Mouse (Mus musculus): ENCODE data around the gene Eml4. TPM values are rescaled to one million over a fixed set of nuclear protein-coding genes. Genes with fewer than 3 reads are reported as not detected.

The Eml4 gene
- polyA plus RNA-seq, 2 experiments: 42.5 to 47.9 TPM

- Histone ChIP-seq H3K27me3 (ENCODE audit: control insufficient read depth, insufficient read depth, low read length) (no peaks in the 10 kb centered on the region), H3K4me2 (replicated peaks; ENCODE audit: low read depth, low read length, severe bottlenecking) (no peak overlapping the region), H3K36me3 (ENCODE audit: control insufficient read depth, insufficient read depth, low read length) (no peaks in the 10 kb centered on the region), H3K9ac (ENCODE audit: low read depth, low read length, severe bottlenecking) (no peak overlapping the region), H3K4me1 (ENCODE audit: control insufficient read depth, insufficient read depth, low read length) (no peaks in the 10 kb centered on the region), H3K4me3 (replicated peaks; ENCODE audit: low read length) (no peak overlapping the region), H3K9me3 (ENCODE audit: control insufficient read depth, low read length) (no peaks in the 10 kb centered on the region), H3K27ac (replicated peaks; ENCODE audit: low read depth, low read length) (no peak overlapping the region)
- no peak for TF ChIP-seq POLR2A (IDR thresholded peaks at IDR 0.05; ENCODE audit: borderline replicate concordance, extremely low read depth, insufficient read depth, insufficient read length)
- DNase-seq (ENCODE audit: low spot score) (no peak), ATAC-seq (ENCODE audit: low FRiP score, low read depth) (no peak)
- 87% methylated on average over 3 of the region's 3 CpGs for WGBS
These were observed 29.1 kb downstream of the Eml4 start for GRCm38 (mm10) chr17:83379791-83380190.

- Histone ChIP-seq H3K9ac (ENCODE audit: low read depth, low read length, severe bottlenecking) (no peak overlapping the region), H3K4me3 (replicated peaks; ENCODE audit: low read length) (no peak overlapping the region), H3K27ac (replicated peaks; ENCODE audit: low read depth, low read length) (no peak overlapping the region), H3K27me3 (ENCODE audit: control insufficient read depth, insufficient read depth, low read length) (no peaks in the 10 kb centered on the region), H3K4me1 (ENCODE audit: control insufficient read depth, insufficient read depth, low read length) (no peaks in the 10 kb centered on the region), H3K36me3 (ENCODE audit: control insufficient read depth, insufficient read depth, low read length) (no peaks in the 10 kb centered on the region), H3K9me3 (ENCODE audit: control insufficient read depth, low read length) (no peaks in the 10 kb centered on the region), H3K4me2 (replicated peaks; ENCODE audit: low read depth, low read length, severe bottlenecking) (no peak overlapping the region)
- ATAC-seq (ENCODE audit: low FRiP score, low read depth): no peak
- WGBS: 87% methylated on average over 5 of the region's 5 CpGs
- TF ChIP-seq POLR2A (IDR thresholded peaks at IDR 0.05; ENCODE audit: borderline replicate concordance, extremely low read depth, insufficient read depth, insufficient read length): no peak
- DNase-seq (ENCODE audit: low spot score): no peak
These were observed 32.0 kb downstream of the Eml4 start for GRCm38 (mm10) chr17:83382752-83383151.

- Histone ChIP-seq H3K4me3 (replicated peaks; ENCODE audit: low read length) (no peak overlapping the region), H3K4me1 (ENCODE audit: control insufficient read depth, insufficient read depth, low read length) (no peaks in the 10 kb centered on the region), H3K36me3 (ENCODE audit: control insufficient read depth, insufficient read depth, low read length) (no peaks in the 10 kb centered on the region), H3K9ac (ENCODE audit: low read depth, low read length, severe bottlenecking) (no peak overlapping the region), H3K27me3 (ENCODE audit: control insufficient read depth, insufficient read depth, low read length) (no peaks in the 10 kb centered on the region), H3K9me3 (ENCODE audit: control insufficient read depth, low read length) (no peaks in the 10 kb centered on the region), H3K4me2 (replicated peaks; ENCODE audit: low read depth, low read length, severe bottlenecking) (no peak overlapping the region), H3K27ac (replicated peaks; ENCODE audit: low read depth, low read length) (no peak overlapping the region)
- TF ChIP-seq POLR2A (IDR thresholded peaks at IDR 0.05; ENCODE audit: borderline replicate concordance, extremely low read depth, insufficient read depth, insufficient read length): no peak
- 95% methylated on average over 2 of the region's 2 CpGs for WGBS
- ATAC-seq (ENCODE audit: low FRiP score, low read depth) (no peak), DNase-seq (ENCODE audit: low spot score) (no peak)
These were observed 34.2 kb downstream of the Eml4 start for GRCm38 (mm10) chr17:83384981-83385380.

- WGBS: 79% methylated on average over 3 of the region's 3 CpGs
- no peak for ATAC-seq (ENCODE audit: low FRiP score, low read depth)
These were observed 36.4 kb downstream of the Eml4 start for GRCm38 (mm10) chr17:83387161-83387560.

GRCm38 (mm10) chr17:83394013-83394412 lies 43.3 kb downstream of the Eml4 start:
- Histone ChIP-seq H3K9ac (ENCODE audit: low read depth, low read length, severe bottlenecking) (no peak overlapping the region), H3K27me3 (ENCODE audit: control insufficient read depth, insufficient read depth, low read length) (no peaks in the 10 kb centered on the region), H3K27ac (replicated peaks; ENCODE audit: low read depth, low read length) (no peak overlapping the region), H3K4me2 (replicated peaks; ENCODE audit: low read depth, low read length, severe bottlenecking) (no peak overlapping the region), H3K9me3 (ENCODE audit: control insufficient read depth, low read length) (no peaks in the 10 kb centered on the region), H3K4me1 (ENCODE audit: control insufficient read depth, insufficient read depth, low read length) (no peaks in the 10 kb centered on the region; the same call in 1 of the 2 replicates), H3K4me3 (replicated peaks; ENCODE audit: low read length) (no peak overlapping the region), H3K36me3 (ENCODE audit: control insufficient read depth, insufficient read depth, low read length) (no peaks in the 10 kb centered on the region)
- DNase-seq (ENCODE audit: low spot score) (no peak), ATAC-seq (ENCODE audit: low FRiP score, low read depth) (no peak)
- no peak for TF ChIP-seq POLR2A (IDR thresholded peaks at IDR 0.05; ENCODE audit: borderline replicate concordance, extremely low read depth, insufficient read depth, insufficient read length)
- WGBS: 87% methylated on average over 3 of the region's 3 CpGs

More at GRCm38 (mm10) chr17:83387161-83387560, 36.4 kb downstream of the Eml4 start:
- no peaks in the 10 kb centered on the region for H3K36me3 ChIP-seq (ENCODE audit: control insufficient read depth, insufficient read depth, low read length)
- no peaks in the 10 kb centered on the region for H3K9me3 ChIP-seq (ENCODE audit: control insufficient read depth, low read length)
- H3K4me3 ChIP-seq (replicated peaks; ENCODE audit: low read length): no peak overlapping the region
- no peaks in the 10 kb centered on the region for H3K4me1 ChIP-seq (ENCODE audit: control insufficient read depth, insufficient read depth, low read length)
- H3K27ac ChIP-seq (replicated peaks; ENCODE audit: low read depth, low read length): no peak overlapping the region
- H3K9ac ChIP-seq (ENCODE audit: low read depth, low read length, severe bottlenecking): no peak overlapping the region
- H3K4me2 ChIP-seq (replicated peaks; ENCODE audit: low read depth, low read length, severe bottlenecking): no peak overlapping the region
- TF ChIP-seq POLR2A (IDR thresholded peaks at IDR 0.05; ENCODE audit: borderline replicate concordance, extremely low read depth, insufficient read depth, insufficient read length): no peak
- no peak for DNase-seq (ENCODE audit: low spot score)
- no peaks in the 10 kb centered on the region for H3K27me3 ChIP-seq (ENCODE audit: control insufficient read depth, insufficient read depth, low read length)
